Mouse (Mus musculus): ENCODE data around the gene Rab4b. TPM values are rescaled to one million over a fixed set of nuclear protein-coding genes. Genes with fewer than 3 reads are reported as not detected.

The Rab4b gene
- polyA plus RNA-seq, 1 experiment from 2014 or later: 88.3 TPM

DNA sequence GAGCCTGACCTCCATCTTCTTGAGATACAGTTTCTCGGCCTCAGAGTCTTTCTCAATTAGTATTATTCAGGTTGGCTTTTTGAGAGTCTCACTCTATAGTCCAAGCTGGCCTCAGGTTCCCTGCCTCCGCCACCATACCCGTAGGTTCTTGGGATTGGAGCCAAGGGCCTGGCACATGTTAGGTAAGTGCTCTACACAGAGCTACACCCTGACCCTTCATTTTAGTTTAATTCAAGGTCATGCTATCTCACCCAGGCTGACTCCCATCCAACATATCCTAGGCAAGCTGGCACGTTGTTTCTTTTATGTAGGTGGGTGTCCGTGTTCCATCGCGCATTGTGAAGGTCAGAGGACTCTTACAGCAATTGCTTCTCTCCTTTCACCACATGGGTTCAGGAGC is 3.8 kb downstream of the Rab4b start:
- peaks cover 5% of the 10 kb centered on the region; the same call in 1 of the 2 replicates for H3K36me3 ChIP-seq (ENCODE audit: control insufficient read depth, insufficient read depth)
- WGBS: 92% methylated on average over 7 of the region's 7 CpGs

DNA sequence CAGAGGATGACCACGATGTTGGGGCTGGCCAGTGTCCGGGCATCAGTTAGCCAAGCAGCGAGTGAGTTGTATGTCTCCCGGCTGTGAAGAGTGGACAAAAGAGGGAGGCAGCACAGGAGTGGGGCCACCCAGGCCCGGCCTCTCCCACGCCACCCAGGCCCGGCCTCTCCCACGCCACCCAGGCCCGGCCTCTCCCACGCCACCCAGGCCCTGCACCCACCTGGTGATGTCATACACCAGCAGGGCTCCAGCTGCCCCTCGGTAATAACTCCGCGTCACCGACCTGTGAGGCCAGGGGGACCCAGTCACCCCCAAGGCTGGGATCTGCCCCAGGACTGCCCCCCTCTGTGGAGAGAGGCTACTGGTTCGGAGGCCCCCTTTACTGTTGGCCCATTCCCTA is 4.2 kb downstream of the Rab4b start:
- H3K9me3 ChIP-seq (ENCODE audit: control insufficient read depth, low read length): no peaks in the 10 kb centered on the region
- no peaks in the 10 kb centered on the region for H3K27me3 ChIP-seq (replicated peaks; ENCODE audit: control insufficient read depth, insufficient read depth, low read length)
- H3K9ac ChIP-seq (replicated peaks; ENCODE audit: low read depth, low read length): no peak overlapping the region
- H3K27ac ChIP-seq (ENCODE audit: low read length): no peak overlapping the region
- H3K36me3 ChIP-seq (ENCODE audit: control insufficient read depth, insufficient read depth): peaks cover 5% of the 10 kb centered on the region; the same call in 1 of the 2 replicates
- H3K4me3 ChIP-seq (replicated peaks; ENCODE audit: low read length): no peak overlapping the region
- H3K4me1 ChIP-seq (replicated peaks; ENCODE audit: control insufficient read depth, insufficient read depth, low read length): peaks cover 5% of the 10 kb centered on the region
- no peak for ATAC-seq
- WGBS: 91% methylated on average over 15 of the region's 15 CpGs
- no peak overlapping the region for H3K4me2 ChIP-seq (ENCODE audit: low read length)

More for the DNA sequence above, 3.8 kb downstream of the Rab4b start:
- no peaks in the 10 kb centered on the region for H3K27me3 ChIP-seq (replicated peaks; ENCODE audit: control insufficient read depth, insufficient read depth, low read length)
- no peak overlapping the region for H3K27ac ChIP-seq (ENCODE audit: low read length)
- no peaks in the 10 kb centered on the region for H3K9me3 ChIP-seq (ENCODE audit: control insufficient read depth, low read length)
- ATAC-seq: no peak
- no peak overlapping the region for H3K4me2 ChIP-seq (ENCODE audit: low read length)
- no peak overlapping the region for H3K4me3 ChIP-seq (replicated peaks; ENCODE audit: low read length)
- peaks cover 7% of the 10 kb centered on the region for H3K4me1 ChIP-seq (replicated peaks; ENCODE audit: control insufficient read depth, insufficient read depth, low read length)
- H3K9ac ChIP-seq (replicated peaks; ENCODE audit: low read depth, low read length): no peak overlapping the region

DNA sequence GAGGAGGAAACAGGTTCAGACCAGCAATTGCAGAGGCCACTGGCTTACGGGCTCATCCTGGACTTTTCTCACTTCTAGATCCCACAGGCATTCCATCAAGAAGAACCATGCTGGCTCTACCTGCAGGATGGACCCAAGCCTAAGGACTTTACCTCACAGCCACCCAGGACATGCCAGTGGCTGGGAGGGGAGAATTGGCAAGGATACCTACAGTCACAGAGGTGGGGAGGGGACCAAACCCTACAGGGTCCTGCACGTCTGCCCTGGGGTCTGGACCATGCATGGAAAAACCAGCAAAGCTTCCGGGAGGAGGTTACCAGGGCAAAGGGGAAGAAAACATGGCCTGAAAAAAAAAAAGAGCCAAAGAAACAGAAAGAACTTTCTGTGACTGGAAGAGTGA is 7.7 kb downstream of the Rab4b start:
- no peaks in the 10 kb centered on the region for H3K27me3 ChIP-seq (replicated peaks; ENCODE audit: control insufficient read depth, insufficient read depth, low read length)
- 95% methylated on average over 3 of the region's 3 CpGs for WGBS
- no peak for ATAC-seq

DNA sequence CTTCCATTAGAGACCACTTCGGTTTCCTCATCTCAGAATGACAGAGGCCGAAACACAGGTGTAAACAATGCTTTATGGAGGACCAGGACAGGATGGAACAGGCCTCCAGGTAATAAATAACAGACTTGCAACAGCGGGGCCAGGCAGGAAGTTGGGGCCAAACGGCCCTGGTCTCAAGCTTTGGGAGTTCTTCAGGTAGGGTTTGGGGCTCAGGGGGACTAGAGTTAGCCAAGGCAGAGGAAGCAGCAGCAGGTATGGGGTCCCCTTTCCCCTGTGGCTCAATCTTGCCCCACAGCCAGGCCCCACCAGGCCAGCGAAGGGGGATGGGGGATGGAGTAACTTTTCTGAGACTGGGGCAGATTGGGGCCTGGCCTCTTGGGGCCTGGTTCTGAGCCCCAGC is 10.3 kb downstream of the Rab4b start:
- H3K4me3 ChIP-seq (replicated peaks; ENCODE audit: low read length): no peak overlapping the region
- 95% methylated on average over 5 of the region's 5 CpGs for WGBS
- H3K4me2 ChIP-seq (ENCODE audit: low read length): no peak overlapping the region
- no peak for ATAC-seq
- H3K27ac ChIP-seq (ENCODE audit: low read length): no peak overlapping the region
- H3K9me3 ChIP-seq (ENCODE audit: control insufficient read depth, low read length): no peaks in the 10 kb centered on the region
- no peaks in the 10 kb centered on the region for H3K27me3 ChIP-seq (replicated peaks; ENCODE audit: control insufficient read depth, insufficient read depth, low read length)
- H3K36me3 ChIP-seq (ENCODE audit: control insufficient read depth, insufficient read depth): peaks cover 3% of the 10 kb centered on the region; the same call in 1 of the 2 replicates
- H3K4me1 ChIP-seq (replicated peaks; ENCODE audit: control insufficient read depth, insufficient read depth, low read length): peaks cover 31% of the 10 kb centered on the region
- H3K9ac ChIP-seq (replicated peaks; ENCODE audit: low read depth, low read length): no peak overlapping the region

More for the DNA sequence above, 7.7 kb downstream of the Rab4b start:
- Histone ChIP-seq H3K9ac (replicated peaks; ENCODE audit: low read depth, low read length) (no peak overlapping the region), H3K9me3 (ENCODE audit: control insufficient read depth, low read length) (no peaks in the 10 kb centered on the region), H3K36me3 (ENCODE audit: control insufficient read depth, insufficient read depth) (peaks cover 5% of the 10 kb centered on the region; the same call in 1 of the 2 replicates), H3K4me2 (ENCODE audit: low read length) (no peak overlapping the region), H3K4me3 (replicated peaks; ENCODE audit: low read length) (no peak overlapping the region), H3K4me1 (replicated peaks; ENCODE audit: control insufficient read depth, insufficient read depth, low read length) (peaks cover 7% of the 10 kb centered on the region), H3K27ac (ENCODE audit: low read length) (no peak overlapping the region)

DNA sequence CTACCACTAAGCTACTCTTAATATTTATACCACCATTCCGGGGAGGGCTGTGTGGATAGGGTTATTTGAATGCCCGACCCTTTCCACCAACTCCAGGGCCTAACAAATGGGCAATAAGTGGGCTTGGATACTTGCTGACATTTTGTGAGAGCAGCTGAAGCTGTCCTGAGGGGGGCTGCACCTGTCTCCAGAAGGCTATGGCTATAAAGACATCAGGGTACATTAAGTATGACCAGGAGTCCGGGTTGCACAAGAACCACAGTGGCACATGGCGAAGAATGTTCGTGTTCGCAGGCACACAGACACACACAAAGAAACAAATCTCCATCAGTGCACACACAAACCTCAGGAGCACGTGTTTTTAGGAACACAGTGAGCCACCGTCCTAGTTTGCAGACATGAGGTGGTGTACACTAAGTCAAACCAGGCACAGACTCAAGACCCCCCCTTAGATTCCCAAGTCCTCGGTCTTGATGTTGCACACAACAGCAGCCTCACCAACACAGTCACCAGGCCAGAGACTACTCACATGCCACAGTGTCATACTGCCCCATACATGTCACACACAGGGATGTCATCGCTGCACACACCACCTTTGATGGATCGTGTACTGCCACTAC is 11.1 kb downstream of the Rab4b start:
- H3K27ac ChIP-seq (ENCODE audit: low read length): peak overlapping the region; percentile 98
- H3K36me3 ChIP-seq (ENCODE audit: control insufficient read depth, insufficient read depth): peaks cover 3% of the 10 kb centered on the region; the same call in 1 of the 2 replicates
- H3K4me3 ChIP-seq (replicated peaks; ENCODE audit: low read length): peak overlapping the region; percentile 63
- ATAC-seq: no peak
- H3K4me1 ChIP-seq (replicated peaks; ENCODE audit: control insufficient read depth, insufficient read depth, low read length): peaks cover 39% of the 10 kb centered on the region
- no peaks in the 10 kb centered on the region for H3K9me3 ChIP-seq (ENCODE audit: control insufficient read depth, low read length)
- 74% methylated on average over 11 of the region's 11 CpGs for WGBS
- H3K9ac ChIP-seq (replicated peaks; ENCODE audit: low read depth, low read length): peak overlapping the region; percentile 91
- H3K4me2 ChIP-seq (ENCODE audit: low read length): peak overlapping the region; percentile 84
- H3K27me3 ChIP-seq (replicated peaks; ENCODE audit: control insufficient read depth, insufficient read depth, low read length): no peaks in the 10 kb centered on the region

DNA sequence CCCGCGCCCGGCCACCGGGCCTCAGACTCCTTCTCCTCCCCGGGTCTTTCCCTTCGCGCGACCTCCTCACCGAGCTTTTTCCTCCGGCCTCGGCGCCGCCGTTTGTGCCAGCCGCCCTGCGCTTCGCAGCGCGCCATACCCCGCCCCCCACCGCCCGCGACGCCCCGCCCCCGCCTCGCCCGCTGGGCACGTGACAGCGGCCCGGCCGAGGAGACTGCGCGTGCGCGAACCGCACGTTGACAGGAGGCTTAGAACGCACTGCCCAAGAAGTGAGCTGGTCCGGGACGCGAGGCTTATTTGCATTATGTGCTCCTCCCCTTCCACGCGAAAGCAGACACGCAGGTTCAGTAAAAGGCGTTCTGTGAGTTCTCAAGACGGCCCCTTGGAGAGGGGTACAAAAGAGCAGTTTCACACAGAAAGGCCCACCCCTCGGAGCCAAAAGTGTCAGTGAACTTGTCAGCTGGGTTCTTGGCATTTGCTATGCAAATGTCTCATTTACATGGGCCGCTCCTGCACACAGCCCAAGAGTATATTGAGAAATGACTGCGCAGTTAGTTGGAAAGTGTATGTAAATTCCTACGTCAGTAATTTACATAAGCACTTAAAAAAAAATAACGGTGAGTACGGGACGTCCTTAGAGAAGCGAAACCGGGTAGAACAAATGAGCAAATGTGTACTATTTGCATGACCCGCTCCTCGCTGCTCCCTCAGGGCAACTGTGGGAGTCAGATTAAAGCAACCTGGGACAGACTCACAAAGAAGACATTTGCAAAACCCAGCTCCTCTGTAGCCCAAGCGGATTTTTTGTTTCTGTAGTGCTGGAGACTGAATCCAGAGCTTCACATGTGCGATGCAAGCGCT is 11.9 kb downstream of the Rab4b start, which contains the start of gene Egln2:
TSS of gene Egln2 (minus strand) at position 189 of the 861 bp plus-strand sequence.
- Histone ChIP-seq H3K27me3 (replicated peaks; ENCODE audit: control insufficient read depth, insufficient read depth, low read length) (no peaks in the 10 kb centered on the region), H3K9ac (replicated peaks; ENCODE audit: low read depth, low read length) (peak within 1 kb of the TSS; percentile 91), H3K9me3 (ENCODE audit: control insufficient read depth, low read length) (no peaks in the 10 kb centered on the region), H3K36me3 (ENCODE audit: control insufficient read depth, insufficient read depth) (peaks cover 3% of the 10 kb centered on the region; the same call in 1 of the 2 replicates), H3K4me3 (replicated peaks; ENCODE audit: low read length) (peak within 1 kb of the TSS; percentile 63), H3K4me1 (replicated peaks; ENCODE audit: control insufficient read depth, insufficient read depth, low read length) (peaks cover 46% of the 10 kb centered on the region), H3K4me2 (ENCODE audit: low read length) (peak within 1 kb of the TSS; percentile 84), H3K27ac (ENCODE audit: low read length) (peak within 1 kb of the TSS; percentile 98)
- WGBS: 2% methylated on average over 61 of the region's 61 CpGs
- peak; percentile 82 for ATAC-seq

DNA sequence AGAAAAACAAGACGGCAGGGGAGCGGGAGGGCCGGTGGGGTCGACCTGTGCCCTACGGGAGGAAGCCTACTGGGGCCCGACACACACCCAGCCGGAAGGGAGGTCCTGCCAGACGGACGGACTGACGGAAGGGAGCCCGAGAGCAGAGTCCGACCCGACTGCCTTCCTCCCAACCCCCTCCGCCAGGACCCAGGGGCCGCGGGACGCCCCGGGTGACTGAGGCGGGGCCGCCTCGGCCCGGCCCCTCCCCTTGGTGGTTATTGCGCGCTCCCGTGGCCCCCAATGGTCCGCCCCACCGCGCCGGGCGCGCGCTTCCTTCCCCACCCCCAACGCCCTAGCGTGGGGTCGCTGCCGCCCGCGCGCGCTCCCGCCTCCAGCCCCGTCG is 12.5 kb downstream of the Rab4b start:
- peaks cover 52% of the 10 kb centered on the region for H3K4me1 ChIP-seq (replicated peaks; ENCODE audit: control insufficient read depth, insufficient read depth, low read length)

DNA sequence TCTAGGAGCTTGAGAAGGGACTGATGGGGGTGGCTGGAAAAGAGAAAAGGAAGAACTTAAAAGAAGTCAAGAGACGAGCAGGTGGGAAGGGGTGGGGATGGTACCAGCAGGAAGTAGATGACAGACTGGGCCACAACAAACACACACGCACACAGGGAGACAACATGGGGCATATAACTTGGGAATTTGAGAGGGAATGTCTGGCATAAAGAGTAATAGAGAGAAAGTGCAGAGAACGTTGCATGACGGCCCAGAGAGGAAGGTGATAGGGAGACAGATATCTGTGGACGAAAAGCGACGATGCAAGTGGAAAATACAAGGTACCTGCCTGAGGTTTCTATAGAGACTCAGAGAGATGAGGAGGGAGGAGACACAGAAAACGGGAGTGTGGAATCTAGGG is 13.0 kb downstream of the Rab4b start:
- Histone ChIP-seq H3K4me1 (replicated peaks; ENCODE audit: control insufficient read depth, insufficient read depth, low read length) (peaks cover 57% of the 10 kb centered on the region), H3K9ac (replicated peaks; ENCODE audit: low read depth, low read length) (peak overlapping the region; percentile 91), H3K4me2 (ENCODE audit: low read length) (peak overlapping the region; percentile 84), H3K27ac (ENCODE audit: low read length) (peak overlapping the region; percentile 98), H3K4me3 (replicated peaks; ENCODE audit: low read length) (peak overlapping the region; percentile 63), H3K36me3 (ENCODE audit: control insufficient read depth, insufficient read depth) (peaks cover 5% of the 10 kb centered on the region), H3K9me3 (ENCODE audit: control insufficient read depth, low read length) (no peaks in the 10 kb centered on the region), H3K27me3 (replicated peaks; ENCODE audit: control insufficient read depth, insufficient read depth, low read length) (no peaks in the 10 kb centered on the region)
- under 1% methylated on average over 8 of the region's 8 CpGs for WGBS
- peak; percentile 1 for ATAC-seq

More for the DNA sequence above, 12.5 kb downstream of the Rab4b start:
- ATAC-seq: peak; percentile 60
- H3K9me3 ChIP-seq (ENCODE audit: control insufficient read depth, low read length): no peaks in the 10 kb centered on the region
- WGBS: under 1% methylated on average over 40 of the region's 43 CpGs
- peak overlapping the region; percentile 98 for H3K27ac ChIP-seq (ENCODE audit: low read length)
- H3K4me3 ChIP-seq (replicated peaks; ENCODE audit: low read length): peak overlapping the region; percentile 63
- H3K36me3 ChIP-seq (ENCODE audit: control insufficient read depth, insufficient read depth): peaks cover 7% of the 10 kb centered on the region
- peak overlapping the region; percentile 84 for H3K4me2 ChIP-seq (ENCODE audit: low read length)
- H3K9ac ChIP-seq (replicated peaks; ENCODE audit: low read depth, low read length): peak overlapping the region; percentile 91
- H3K27me3 ChIP-seq (replicated peaks; ENCODE audit: control insufficient read depth, insufficient read depth, low read length): no peaks in the 10 kb centered on the region

DNA sequence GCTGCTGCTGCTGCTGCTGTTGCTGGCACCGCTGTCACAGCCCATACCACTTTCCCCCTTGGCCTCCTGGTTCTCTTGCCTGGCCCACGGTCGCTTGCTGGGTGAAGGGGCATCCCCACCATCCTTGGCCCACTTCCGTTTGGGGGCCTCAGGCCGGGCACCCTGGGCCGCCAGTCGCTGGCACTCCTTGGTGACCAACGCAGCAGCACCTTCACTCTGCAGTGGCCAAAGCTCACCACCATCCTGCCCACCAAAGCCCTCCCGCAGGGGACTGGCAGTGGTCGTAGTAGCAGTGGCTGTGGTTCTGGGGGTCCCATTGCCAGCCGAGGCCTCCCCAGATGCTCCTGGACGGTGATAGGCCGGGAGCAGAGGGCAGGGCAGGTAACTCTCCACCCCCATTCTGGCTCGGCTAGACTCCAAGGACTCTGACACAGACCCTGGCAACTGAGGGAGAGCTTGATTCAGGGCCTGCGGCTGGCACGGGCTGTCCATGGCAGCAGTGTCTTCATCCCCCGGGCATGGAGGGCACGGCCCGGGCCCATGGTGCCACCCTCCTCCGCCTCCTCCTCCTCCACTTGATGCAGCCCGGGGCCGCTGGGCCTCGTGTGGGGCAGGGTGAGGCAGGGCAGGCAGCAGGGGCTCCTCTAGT is 13.6 kb downstream of the Rab4b start:
- peaks cover 63% of the 10 kb centered on the region for H3K4me1 ChIP-seq (replicated peaks; ENCODE audit: control insufficient read depth, insufficient read depth, low read length)
- no peak for ATAC-seq
- no peak overlapping the region; the same call in 1 of the 2 replicates for H3K27ac ChIP-seq (ENCODE audit: low read length)

More for the DNA sequence above, 13.6 kb downstream of the Rab4b start:
- peaks cover 5% of the 10 kb centered on the region for H3K36me3 ChIP-seq (ENCODE audit: control insufficient read depth, insufficient read depth)
- H3K4me2 ChIP-seq (ENCODE audit: low read length): peak overlapping the region; percentile 84
- peak overlapping the region; percentile 91 for H3K9ac ChIP-seq (replicated peaks; ENCODE audit: low read depth, low read length)
- no peaks in the 10 kb centered on the region for H3K27me3 ChIP-seq (replicated peaks; ENCODE audit: control insufficient read depth, insufficient read depth, low read length)
- peak overlapping the region; percentile 63 for H3K4me3 ChIP-seq (replicated peaks; ENCODE audit: low read length)
- 63% methylated on average over 23 of the region's 23 CpGs for WGBS
- H3K9me3 ChIP-seq (ENCODE audit: control insufficient read depth, low read length): no peaks in the 10 kb centered on the region

Measured in forebrain, embryonic 16.5 days (tissue).